Mouse (Mus musculus) subcutaneous adipose tissue, adult 2 months (tissue): ENCODE measurements around the gene Sspo. TPM values are rescaled to one million over a fixed set of nuclear protein-coding genes. Genes with fewer than 3 reads are reported as not detected.

Source experiments
- polyA plus RNA-seq: library from polyadenylated mRNA; depleted of rRNA; stranded (reverse); fragments of >200 nt; gene quantifications from 2 replicates; pipeline ENCODE4 v1.2.3, GENCODE M21; 2012; ENCODE audit warnings: low replicate concordance; rRNA removed

Gene Sspo
- polyA plus RNA-seq: 2.0 and 4.5 TPM in 2 replicates

DNA sequence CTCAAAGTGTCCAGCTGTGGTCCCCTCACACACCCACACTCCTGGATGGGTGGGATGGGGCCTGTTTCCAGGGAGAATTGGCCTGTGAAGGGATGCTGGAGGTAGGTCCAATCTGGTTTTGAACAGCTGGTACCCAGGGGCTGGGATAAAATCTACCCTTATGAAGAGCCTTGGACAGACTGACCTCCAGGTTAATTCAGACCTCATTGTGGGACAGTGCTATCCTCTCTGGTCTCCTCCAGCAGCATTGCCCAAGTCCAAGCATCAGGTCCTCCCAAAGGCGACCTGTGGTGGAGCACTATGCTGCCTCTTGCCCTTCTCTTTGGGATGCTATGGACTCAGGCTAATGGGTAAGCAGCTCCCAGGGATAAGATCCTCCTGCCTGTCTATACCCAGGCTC is at the start of gene Sspo:
Gene Sspo (plus strand): TSS at position 301 of the 400 bp plus-strand sequence.

DNA sequence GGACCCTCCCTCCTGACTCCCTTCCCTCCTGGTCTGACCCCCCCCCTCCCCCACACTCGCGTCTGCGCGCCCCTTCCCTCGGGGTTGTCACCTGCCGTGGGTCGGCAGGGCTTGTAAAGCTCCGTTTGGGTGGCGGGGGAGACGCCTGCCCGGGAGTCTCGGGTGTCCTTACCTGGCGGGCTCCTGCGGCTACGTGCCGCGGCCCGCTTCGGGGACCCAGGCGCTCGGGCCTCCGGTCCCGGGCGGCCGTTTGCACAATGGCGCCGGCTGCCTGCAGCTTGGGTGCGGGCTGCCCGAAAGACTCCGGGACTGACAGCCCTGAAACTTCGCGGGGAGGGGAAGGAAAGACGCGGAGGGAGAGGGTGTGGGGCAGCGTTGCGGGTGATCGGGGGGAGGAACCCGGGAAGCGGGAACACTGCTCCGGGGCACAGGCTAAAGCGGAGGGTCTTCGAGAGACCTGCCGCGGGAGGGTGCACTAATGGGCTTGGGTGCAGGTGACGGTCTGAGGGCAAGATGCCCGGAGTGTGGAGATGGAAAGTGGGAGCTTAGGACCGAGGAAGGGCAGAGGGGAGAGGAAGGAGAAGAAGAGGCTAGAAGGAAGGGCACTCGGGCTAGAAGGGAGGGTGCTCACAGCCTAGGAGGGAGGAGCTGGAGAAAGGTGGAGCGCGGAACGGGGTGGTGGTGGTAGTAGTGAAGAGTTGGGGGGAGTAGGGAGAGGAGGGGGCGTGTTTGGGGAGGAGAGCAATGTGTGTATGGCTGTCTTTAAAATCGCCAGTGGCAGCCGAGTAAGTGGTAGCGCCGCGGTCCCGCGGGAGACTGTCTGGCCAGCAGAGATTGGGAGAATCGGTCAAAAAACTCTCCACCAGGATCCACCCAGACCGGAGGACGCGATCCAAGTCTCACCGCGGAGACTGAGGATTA is 2.6 kb upstream of the Sspo start, which contains the start of gene Zfp467:
Gene Zfp467 (minus strand): TSS at position 645 of the 921 bp plus-strand sequence.

DNA sequence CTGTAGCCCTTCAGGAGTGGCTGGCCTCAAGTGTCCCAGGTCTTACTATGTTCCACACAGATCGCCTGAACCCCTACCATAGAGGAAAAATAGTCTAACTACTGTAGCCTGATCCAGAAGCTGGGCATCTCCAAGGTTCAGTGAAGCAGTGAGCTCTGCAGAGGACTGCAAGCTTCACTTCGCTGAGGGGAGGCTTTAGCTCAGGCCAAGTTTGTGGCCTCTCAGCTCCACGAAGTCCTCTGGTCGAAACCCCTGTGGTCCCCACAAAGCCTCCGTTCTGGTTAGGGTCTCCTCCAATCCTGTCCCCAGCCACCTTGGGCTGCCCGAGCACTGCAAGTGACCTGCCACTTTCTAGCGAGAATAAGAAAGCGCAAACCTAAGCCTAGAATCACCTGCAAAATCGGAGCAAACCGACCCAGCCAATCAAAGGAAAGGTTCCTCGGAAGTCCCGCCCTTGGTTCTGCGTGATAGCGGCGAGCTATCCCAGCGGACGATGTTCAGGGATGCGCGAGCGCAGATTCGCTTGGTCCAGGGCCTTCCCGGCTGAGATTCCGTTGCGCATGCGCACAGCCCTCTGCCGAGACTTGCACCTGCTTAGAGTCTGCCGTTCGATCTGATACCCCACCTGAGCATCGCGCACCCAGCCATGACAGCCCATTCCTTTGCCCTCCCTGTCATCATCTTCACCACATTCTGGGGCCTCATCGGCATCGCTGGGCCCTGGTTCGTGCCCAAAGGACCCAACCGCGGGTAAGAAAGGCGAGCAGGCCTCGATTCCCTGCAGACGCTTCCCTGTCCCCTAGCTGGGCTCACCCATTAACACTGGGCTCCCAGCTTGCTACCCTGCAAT is 89.3 kb downstream of the Sspo start, which contains the start of gene Atp6v0e2:
Gene Atp6v0e2 (plus strand): TSS at position 511 of the 850 bp plus-strand sequence.

Other genes with a start within 250 kb of the Sspo start
- 12.1 and 29.5 TPM in 2 replicates for gene Krba1, start 52.6 kb upstream of the Sspo start, polyA plus RNA-seq
- 43.6 and 50.0 TPM in 2 replicates for gene Zfp467, start 2.4 kb upstream of the Sspo start, polyA plus RNA-seq
- gene Atp6v0e2, start 89.4 kb downstream of the Sspo start, polyA plus RNA-seq: 42.6 and 79.5 TPM in 2 replicates
- gene Lrrc61, start 106.6 kb downstream of the Sspo start, polyA plus RNA-seq: 23.2 and 24.6 TPM in 2 replicates
- 338 and 562 TPM in 2 replicates for gene Rarres2, start 124.6 kb downstream of the Sspo start, polyA plus RNA-seq
- gene Gm45021, start 141.4 kb downstream of the Sspo start, polyA plus RNA-seq: not detected in 2 replicates
- gene Repin1, start 145.7 kb downstream of the Sspo start, polyA plus RNA-seq: 36.2 and 55.2 TPM in 2 replicates
- gene Gm44965, start 145.7 kb downstream of the Sspo start, polyA plus RNA-seq: 0.68 TPM in 1 of 2 replicates, not detected in the other
- gene Zfp775, start 153.8 kb downstream of the Sspo start, polyA plus RNA-seq: 5.0 and 6.3 TPM in 2 replicates
- 1.4 and 2.3 TPM in 2 replicates for gene AI854703, start 178.5 kb downstream of the Sspo start, polyA plus RNA-seq
- 4.7 and 9.7 TPM in 2 replicates for gene Gimap8, start 199.0 kb downstream of the Sspo start, polyA plus RNA-seq
- 2.4 and 3.2 TPM in 2 replicates for gene Gimap9, start 227.9 kb downstream of the Sspo start, polyA plus RNA-seq
- gene Gimap4, start 236.3 kb downstream of the Sspo start, polyA plus RNA-seq: 22.2 and 30.2 TPM in 2 replicates